Mouse (Mus musculus) kidney, postnatal 25 days (tissue): ENCODE results near the gene Cog5.
A peak's percentile ranks its signal among the peaks of the same experiment; 100 is the strongest.

Experiments
- DNase-seq, 2 experiments: peaks; one replicate each; pipeline ENCODE4 v3.0.0; 2021; ENCODE audit warnings: mixed read lengths in 2 of 2

The Cog5 gene

DNA sequence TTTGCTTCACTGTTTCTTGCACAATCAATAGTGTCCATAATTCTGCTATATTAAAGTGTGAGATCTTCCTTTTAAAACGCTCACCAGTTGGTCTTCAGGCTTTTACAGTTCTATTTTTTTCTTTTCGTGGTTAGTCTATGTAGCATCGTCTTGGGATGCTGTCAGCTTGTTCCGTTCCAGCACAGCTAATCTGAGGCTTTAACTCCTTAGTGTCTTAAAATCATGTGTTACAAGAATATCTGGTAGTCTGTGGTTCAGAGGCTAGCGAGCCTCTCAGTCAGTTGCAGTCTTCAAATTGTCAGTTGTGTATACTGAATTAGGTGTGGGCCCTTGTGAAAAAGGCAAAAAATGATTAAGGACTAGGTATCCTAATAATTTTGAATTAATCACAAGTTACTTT, 57.6 kb downstream of the Cog5 start:
- no peak for DNase-seq

DNA sequence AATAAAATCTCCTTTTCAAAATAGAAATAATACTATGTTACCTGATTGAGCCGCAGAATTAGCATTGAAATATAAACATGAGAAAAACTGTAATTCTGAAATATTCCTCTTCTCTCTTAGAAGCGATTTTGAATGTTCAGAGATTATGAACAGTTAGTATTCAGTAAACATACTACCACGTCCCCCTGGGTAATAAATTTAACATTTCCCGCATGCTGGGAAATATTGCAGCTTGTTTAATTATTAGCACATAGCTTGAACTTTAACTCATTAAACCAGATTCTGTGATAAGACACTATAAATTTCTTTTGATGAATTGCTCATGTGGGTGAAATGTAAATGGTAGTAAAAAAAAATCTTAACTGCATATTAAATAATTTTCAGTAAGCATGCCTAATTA, 58.1 kb downstream of the Cog5 start:
- no peak for DNase-seq

DNA sequence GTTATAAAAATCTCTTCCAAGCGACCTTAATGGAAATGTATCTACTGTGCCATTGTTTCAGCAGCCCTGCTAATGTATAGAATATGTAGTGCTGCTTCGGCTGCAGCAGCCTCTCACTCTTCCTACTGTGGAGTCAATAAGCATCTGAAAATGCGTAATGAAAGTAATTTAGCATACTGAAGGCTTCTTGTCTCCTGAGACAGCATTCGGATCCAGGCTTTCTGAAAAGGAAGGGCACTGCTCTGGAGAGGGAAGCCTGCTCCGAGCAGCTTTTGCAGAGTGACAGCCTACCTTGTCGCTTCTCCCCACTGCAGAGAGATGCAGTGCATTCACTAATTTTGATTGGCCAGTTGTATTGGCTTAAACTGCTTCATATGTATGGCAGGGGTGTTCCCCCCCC, 58.9 kb downstream of the Cog5 start, which contains the start of gene Gpr22:
Gene Gpr22, minus strand, starts transcription at position 348 of the 400 bp plus-strand sequence.
- DNase-seq = no peak

DNA sequence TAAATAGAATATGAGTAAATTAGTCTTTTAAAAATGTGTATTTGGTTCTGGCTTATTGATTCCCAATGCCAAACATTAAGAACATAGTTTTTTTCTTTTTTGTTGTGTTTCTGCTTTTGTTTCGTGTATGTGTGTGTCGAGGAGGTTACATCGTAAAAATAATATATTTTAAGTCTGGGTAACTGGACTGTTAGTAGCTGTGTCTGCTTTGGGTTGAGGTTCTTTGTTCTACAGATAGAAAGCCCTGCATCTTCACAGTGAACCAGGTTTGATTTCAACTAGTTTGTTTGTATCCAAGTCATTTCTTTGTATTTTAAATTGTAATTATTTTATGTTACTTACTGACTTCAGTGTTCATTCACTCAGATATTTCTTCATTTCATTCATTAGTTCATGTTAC, 59.4 kb downstream of the Cog5 start:
- no peak for DNase-seq

DNA sequence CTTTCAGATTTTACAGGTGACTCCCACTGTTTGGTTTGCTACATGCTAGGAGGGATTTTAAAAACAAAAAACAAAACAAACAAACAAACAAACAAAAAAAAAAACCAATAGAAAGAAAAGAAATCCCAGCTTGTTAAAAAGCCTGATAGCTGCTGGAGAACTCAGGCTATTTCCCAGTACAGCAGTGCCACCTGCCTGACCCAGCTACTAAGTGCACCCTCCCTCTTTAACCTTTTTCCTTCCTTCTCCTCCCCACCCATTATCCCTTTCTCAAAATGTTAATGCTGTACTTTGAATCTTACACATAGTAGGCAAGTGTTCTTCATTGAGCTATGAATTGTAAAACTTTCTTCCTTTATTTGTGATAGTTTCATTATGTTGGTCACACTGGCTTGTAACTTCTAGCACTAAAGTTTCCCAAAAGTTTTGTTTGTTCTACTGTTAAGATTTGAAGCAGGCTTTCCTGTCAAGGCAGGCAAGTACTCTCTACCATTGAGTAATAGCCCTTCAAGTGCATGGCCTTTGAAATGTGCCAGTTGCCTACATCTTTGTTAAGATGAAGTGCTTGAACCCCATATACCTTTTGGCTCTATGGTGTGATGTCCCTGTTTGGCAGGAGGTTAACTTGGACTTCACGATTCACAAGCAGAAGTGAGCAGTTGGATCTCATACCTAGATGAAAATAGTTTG, 65.1 kb downstream of the Cog5 start:
- peak in 1 of 2 experiments; percentile 13 for DNase-seq

DNA sequence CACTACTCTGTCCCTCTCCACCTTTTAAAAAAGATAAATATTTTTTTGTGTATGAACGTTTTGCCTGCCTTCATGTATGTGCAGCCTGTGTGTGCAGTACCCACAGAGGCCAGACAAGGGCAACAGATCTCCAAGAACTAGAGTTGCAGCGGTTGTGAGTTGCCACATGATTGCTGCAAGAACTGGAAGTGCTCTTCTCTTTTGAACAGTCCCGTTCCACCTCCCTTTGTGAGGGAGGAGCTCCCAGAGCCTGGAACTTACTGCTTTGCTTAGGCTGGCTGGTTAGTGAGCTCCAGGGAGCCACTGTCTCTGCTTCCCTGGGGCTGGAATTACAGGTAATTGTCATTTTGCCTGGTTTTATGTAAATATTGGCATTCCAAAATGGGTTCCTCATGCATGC, 69.9 kb downstream of the Cog5 start:
- DNase-seq = no peak

DNA sequence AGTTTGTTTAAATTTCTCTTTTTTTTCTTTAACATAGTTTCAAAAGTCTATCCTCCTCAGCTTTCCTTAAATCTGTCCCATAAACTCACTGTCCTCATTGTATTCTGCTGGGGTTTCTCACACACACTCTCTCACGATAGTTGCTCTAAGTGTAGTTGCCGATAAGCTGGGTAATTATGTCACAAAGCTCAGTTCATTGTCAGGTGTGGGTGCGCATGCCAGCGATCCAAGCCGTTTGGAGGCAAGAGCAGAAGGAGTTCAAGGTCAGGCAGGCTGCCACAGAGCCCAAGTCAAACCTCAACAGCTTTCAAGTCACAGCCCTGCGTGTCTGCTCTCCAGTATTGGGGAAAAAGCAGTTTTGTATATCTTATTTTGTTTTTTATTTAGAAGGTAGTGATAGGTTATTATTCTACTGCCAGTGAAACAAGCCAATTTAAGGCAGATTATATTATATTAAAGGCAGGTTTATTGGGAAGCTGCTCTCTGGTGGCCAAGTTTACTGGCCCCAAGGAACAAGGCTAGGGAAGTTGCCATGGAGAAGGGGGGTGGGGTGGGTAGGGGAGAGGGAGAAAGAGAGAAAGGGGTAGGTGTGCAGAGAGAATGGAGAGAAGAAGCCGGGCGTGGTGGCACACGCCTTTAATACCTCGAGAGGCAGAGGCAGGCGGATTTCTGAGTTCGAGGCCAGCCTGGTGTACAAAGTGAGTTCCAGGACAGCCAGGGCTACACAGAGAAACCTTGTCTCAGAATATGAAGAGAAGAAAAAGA, 71.0 kb downstream of the Cog5 start:
- DNase-seq = no peak

DNA sequence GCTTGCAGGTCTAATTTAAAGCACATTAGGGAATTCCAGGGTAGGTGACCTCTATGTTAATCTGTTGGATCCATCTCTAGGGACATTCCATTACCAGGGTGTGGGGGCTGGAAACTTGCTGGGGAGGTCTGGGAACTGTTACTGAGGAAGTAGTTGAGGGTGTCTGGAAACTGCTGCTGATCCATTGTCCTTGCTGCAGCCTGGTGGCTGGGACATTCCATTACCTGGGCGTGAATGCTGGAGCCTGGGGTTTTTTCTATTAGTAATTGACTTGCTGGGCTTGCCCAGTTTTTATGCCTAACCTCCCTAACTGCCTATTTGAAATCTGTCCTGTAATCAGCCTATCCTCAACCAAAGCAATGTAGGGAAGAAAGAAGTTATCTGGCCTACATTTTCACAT, 72.0 kb downstream of the Cog5 start:
- DNase-seq = peak; percentile 7 to 39

DNA sequence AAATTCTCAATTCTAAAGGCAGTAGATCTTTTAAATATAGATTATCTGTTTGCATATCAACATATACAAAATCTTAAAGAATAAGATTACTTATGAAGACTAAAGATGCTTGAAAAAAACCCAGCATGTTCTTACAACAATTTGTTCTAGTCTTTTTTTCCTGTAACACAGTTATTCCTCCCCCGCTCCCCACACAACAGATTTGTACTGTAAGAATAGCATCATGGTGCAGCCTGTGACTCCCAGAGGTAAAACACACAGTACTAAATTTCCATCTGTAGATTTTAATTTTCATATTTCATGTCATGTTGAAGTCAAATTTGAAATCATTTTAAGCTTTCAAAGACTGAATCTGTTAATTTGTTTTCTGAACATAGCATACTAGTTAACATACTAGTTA, 75.5 kb downstream of the Cog5 start:
- no peak for DNase-seq

DNA sequence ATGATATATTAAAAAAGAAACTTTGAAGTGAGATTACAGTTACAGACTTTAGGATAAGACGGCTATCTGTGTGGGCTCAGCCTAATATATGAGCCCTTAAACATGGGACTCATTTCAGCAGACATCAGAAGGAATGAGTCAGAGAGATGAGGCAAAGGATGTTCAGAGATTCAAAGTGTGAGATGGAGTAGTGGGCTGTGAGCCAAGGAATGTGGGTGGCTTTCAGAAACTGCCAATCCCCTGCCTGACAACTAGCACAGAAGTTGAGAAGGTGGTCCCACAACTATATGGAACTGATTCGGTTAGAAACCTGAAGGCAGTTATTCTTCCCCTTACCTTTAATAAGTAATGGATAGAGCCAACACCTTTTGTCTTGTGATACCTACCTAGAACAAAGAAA, 79.9 kb downstream of the Cog5 start:
- DNase-seq = no peak

DNA sequence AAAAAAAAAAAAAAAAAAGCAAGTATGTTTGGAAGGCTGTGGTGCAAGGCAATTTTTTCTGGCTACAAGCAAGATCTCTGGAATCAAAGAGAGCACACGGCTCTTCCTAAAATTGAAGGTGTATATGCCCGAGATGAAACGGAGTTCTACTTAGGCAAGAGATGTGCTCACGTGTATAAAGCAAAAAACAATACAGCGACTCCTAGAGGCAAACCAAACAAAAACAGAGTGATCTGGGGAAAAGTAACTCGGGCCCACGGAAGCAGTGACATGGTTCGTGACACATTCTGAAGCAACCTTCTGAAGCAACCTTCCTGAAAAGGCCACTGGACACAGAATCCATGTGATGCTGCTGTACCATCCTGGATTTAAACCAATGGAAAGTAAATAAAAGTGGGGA, 92.6 kb downstream of the Cog5 start:
- no peak for DNase-seq

DNA sequence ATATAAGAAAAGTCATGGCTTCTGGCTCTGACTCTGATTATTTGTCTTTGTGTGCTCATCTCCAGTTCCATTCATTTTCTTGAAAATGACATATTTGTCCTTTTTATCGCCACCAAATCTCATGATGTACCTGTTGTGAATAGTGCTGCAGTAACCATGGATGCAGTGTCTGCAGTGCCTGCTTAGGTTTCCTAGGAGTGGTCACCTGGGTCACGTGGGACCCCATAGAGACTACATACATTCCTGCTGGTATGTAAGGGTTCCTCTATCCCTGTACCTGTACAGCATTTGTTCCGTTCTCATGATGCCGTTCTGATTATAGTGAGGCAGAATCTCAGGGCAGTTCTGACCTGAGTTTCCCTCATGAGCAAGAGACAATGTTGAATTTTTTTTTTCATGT, 95.2 kb downstream of the Cog5 start:
- no peak for DNase-seq

DNA sequence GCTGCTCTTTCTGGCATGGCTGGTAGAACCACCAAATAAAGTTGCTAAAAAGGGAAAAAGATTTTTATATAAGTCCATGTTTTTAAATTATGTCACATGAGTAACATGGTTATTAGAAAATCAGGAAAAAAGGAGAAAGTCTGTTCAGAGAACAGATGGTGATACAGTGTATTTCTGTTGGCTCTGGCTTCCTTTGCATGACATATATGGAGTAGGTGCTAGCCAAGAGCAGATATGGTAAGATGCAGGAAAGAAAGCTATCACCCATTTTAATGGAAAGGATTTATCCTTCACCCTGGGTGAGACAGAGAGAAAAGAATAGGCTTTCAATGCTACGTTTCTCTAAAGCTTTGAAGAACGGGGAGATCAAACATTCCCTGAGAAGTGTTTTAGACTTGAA, 99.8 kb downstream of the Cog5 start:
- DNase-seq = no peak

DNA sequence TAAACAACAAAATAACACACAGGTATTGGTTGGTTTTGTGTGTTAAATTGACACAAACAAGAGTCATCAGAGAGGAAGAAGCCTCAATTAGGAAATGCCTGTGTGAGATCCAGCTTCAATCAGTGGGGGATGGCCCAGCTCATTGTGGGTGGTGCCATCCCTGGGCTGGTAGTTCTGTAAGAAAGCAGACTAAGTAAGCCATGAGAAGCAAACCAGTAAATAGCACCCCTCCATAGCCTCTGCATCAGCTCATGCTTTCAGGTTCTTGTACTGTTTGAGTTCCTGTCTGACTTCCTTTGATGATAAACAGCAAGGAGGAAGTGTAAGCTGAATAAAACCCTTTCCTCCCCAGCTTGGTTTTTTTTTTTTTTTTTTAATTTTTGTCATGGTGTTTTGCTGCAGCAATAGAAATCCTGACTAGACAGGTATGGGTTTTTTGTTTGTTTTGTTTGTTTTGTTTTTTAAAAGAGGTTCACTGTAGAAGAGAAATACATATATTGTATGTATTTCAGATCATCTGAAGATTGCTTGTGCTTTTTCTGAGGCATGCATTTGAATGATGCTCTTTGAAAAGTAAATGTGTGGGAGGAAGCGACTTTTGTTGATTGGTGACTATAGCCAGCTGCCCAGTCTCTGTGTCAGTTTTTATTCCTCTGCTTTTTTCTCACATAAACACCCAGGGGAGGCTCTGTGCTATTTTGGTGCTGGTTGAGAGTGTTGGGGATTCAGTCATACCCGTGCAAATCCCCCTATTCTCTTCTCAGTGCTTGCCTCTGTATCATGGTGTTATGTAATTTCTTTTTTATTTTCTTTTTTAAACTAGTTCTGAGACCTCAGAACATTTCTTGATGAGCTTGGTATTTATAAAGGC, 101.5 kb downstream of the Cog5 start:
- DNase-seq = no peak

DNA sequence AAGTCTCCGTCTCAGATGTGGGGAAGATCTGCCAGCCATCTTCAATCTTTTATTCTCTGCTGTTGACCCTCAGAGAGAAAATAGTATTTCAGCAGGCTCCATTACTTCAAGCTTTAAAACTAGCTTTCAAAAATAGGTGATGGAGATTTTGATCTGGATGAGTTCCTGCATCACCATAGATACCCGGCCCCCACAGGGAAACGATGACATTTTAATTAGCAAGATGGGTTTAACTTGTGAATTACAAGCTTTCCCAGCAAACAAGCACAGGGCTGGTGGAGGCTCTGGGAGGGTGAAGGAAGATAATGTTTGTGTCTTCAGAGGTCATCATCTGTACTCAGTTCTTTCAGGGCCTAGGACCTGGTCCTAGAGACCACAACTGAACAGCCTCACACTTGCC, 118.9 kb downstream of the Cog5 start:
- DNase-seq = no peak

DNA sequence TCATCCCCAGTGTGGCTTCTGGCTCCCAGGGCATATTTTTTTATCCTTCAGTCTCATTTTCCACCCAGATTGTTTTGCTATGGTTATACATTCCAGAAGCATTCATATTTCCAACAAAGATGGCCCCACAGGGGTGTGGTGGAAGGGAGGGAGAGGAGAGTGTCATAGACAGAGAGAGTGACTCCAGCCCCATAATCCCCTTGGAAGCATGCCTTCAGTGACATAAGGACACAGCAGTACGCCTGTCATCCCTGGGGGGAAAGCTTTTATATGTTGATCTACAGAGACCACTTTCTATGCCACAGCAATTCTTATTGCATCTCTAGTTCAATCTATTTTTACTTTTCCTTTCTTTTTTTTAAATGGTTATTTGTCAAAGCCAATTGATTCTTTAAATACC, 129.6 kb downstream of the Cog5 start:
- no peak for DNase-seq

DNA sequence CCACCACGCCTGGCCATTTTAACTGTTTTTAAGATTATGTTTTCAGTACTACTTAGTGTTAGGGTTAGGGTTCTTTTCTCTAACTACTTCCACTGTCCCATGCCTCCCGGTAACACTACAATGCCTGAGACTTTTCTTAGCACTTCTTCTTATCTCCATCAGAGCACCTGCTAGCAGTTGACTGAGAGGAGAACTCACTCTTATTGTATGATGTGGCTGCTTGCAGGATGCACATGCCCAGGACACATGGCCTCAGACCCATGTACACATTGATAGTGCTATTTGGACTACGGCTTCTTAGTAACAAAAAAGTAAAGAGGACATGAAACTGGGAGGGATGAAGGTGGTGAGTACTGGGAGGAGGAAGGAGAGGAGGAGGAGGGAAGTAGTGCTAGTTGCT, 133.9 kb downstream of the Cog5 start:
- DNase-seq = no peak

DNA sequence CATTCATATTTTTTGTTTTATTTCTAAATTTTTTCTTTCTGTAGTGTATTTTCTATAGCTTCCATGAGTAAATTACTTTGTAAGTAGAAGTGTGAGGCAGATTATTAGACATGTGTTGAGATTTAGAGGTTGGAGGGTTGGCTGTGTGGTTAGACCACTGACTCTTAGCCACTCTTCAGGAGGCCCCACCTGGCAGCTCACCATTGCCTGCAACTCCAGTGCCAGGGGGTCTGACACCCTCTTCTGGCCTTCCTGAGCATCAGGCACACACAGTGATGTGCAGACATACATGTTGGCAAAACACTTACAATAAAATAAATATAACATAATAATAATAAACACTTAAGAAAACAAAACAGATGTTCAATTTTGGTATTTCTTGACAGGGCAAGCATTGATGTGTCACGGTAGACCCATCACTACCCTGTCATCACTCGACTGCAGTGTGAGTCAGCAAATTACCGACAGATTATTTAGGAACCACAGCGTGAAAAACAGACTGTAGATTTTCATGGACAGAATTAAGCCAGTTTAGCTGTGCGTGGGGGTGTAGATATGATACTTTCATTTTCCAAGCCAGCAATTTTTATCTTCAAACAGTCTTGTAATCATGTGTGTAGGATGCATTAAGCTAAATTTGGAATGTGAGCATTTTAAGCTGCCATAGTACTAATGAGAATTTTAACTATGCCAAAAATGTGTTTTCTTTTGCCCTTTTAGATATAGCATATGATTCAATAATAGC, 151.9 kb downstream of the Cog5 start:
- no peak for DNase-seq

DNA sequence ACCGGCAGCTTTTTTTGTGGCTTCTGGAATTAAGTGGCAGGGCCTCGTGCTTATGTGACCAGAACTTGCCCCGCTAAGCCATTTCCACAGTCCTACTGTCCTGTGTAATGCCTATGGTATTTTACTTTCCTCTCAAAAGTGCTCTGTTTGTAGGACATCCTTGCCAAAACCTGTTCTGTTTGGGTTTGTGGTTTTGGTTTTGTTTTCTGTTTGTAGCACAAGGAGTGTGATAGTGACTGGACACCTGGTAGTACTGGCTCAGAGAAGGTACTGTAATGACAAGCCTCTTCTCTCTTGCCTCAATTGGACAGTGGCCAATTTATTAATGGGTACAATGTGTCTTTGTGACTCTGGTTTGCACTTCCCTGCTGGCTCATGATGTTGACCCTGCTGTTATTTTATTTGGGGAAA, 163.4 kb downstream of the Cog5 start:
- no peak for DNase-seq

DNA sequence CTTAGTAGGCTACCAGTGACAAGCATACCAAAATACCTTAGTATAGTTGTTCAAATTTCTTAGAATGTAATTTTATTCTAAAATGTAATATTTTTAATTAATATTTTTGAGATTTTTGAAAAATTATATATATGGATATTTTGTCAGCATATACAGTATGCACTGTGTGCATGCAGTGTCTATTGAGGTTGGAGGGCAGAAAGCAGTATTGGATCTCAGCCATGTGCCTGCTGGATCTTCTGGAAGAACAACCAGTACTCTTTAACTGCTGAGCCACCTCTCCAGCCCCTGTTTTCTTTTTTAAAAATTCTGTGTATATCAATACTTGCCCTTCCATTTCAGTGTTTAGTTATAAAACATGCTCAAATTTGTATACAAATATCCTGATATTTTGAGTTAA, 164.4 kb downstream of the Cog5 start:
- no peak for DNase-seq

DNA sequence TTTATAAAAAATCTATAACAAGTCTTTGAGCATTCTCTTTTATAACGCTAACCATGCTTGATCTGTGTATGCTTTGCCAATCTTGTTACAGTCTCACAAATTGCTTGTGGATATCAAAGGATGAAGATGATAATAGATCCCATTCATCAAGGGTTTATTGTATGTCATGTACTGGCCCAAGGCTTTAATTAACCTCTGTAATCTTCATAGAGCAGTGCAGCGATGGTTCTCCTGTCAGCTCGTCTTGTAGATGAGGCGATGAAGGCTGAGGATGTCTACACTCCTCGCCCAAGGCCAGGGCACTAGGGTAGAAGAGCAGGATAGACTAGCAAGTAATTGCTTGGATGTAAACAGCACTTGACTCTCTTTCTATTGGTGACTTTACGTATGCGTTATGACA, 164.9 kb downstream of the Cog5 start:
- DNase-seq = no peak

DNA sequence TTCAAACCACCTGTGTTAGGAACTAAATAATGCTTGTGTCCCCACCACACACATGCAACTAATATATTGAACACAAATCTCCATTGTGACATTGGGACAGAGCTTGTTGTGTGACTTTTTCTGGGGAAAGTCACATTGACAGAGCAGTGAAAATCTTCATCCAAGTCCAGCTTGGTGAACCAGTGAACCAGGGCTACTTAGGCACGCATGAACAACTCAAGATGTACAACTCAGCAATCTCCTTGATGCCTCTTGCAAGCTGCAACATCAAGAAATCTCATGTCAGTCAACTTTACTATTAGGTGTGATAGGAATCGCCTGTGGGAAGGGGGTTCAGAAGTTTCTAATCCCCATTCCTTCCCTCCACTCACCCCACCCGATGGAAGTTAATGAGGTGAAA, 169.0 kb downstream of the Cog5 start:
- peak; percentile 16 to 46 for DNase-seq

DNA sequence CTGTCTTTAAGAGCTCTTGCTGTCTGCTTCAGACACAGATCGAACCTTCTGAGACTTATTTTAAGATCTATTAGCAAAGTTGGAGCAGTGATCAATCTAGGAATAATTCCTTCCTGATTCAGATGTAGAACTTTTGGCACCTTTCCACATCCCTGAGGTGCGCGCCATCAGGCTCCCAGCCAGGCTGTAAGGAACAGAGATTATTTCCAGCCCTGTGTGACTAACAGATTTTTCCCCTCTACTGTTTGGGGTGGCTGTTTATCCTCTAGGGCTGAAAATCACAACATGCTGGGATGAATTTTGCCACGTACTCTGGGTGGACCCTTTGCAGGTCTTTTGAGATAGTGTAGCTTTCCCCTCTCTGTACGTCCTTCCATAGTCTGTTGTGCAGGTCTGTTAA, 170.2 kb downstream of the Cog5 start:
- DNase-seq = no peak
